Mouse (Mus musculus) liver, embryonic 12.5 days (tissue): ENCODE results near the gene Pi4k2a. TPM values are rescaled to one million over a fixed set of nuclear protein-coding genes. Genes with fewer than 3 reads are reported as not detected.

ENCODE experiments used
- ATAC-seq: fragments of 200-750 bp; cut with Nextera tagmentation; 2 replicates; pipeline ENCODE4 v1.8.0; 2017; ENCODE audit warnings: moderate number of reproducible peaks, mild to moderate bottlenecking, moderate library complexity
- H3K27ac ChIP-seq: fragments of 300-500 bp; sonication (generic); 2 replicates; pipeline ENCODE4 v1.5.1; 2016; ENCODE audit warnings: mild to moderate bottlenecking
- H3K27me3 ChIP-seq: fragments of 300-500 bp; sonication (generic); replicated peaks from 2 replicates; pipeline ENCODE4 v1.6.1; 2016; ENCODE audit warnings: mild to moderate bottlenecking, moderate library complexity
- H3K36me3 ChIP-seq: fragments of 300-500 bp; sonication (generic); 2 replicates; pipeline ENCODE4 v1.6.1; 2016; ENCODE audit warnings: mild to moderate bottlenecking, moderate library complexity
- H3K4me1 ChIP-seq: fragments of 300-500 bp; sonication (generic); 2 replicates; pipeline ENCODE4 v1.6.1; 2016
- H3K4me2 ChIP-seq: fragments of 300-500 bp; sonication (generic); 2 replicates; pipeline ENCODE4 v1.6.1; 2016; ENCODE audit warnings: mild to moderate bottlenecking, moderate library complexity
- H3K4me3 ChIP-seq: fragments of 300-500 bp; sonication (generic); 2 replicates; pipeline ENCODE4 v1.5.1; 2016; ENCODE audit warnings: mild to moderate bottlenecking, moderate library complexity
- H3K9ac ChIP-seq: fragments of 300-500 bp; sonication (generic); 2 replicates; pipeline ENCODE4 v1.6.1; 2016; ENCODE audit warnings: mild to moderate bottlenecking, moderate library complexity
- H3K9me3 ChIP-seq: fragments of 300-500 bp; sonication (generic); replicated peaks from 2 replicates; pipeline ENCODE4 v1.6.1; 2016; ENCODE audit warnings: mild to moderate bottlenecking, moderate library complexity
- WGBS: fragments of 180-500 bp; shearing (Covaris S2); methylation state at CpG from one replicate; pipeline ENCODE4 v1.1.7; 2016; ENCODE audit not compliant: insufficient replicate concordance; 5-methylcytosine and 5-hydroxymethylcytosine counted together
- polyA plus RNA-seq: library from polyadenylated mRNA; unstranded; fragments of >200 nt; fragmentation: Nextera tagmentation; extraction: Ambion mirVana; gene quantifications from 2 replicates; pipeline ENCODE4 v1.2.1, GENCODE M21; 2016

Gene Pi4k2a
- polyA plus RNA-seq, 1 experiment from 2014 or later = 17.3 TPM

GRCm38 (mm10) chr19:42151990-42152389 lies 61.7 kb downstream of the Pi4k2a start:
- H3K9ac ChIP-seq = no peak overlapping the region
- peaks cover 4% of the 10 kb centered on the region; the same call in 1 of the 2 replicates for H3K36me3 ChIP-seq
- H3K4me3 ChIP-seq = no peak overlapping the region
- peaks cover 42% of the 10 kb centered on the region for H3K27me3 ChIP-seq
- no peak overlapping the region for H3K27ac ChIP-seq
- no peak overlapping the region for H3K4me2 ChIP-seq
- H3K4me1 ChIP-seq = peaks cover 37% of the 10 kb centered on the region
- 0 out of 2 replicates have a peak, but pooled peaks have one; percentile 22 for ATAC-seq
- H3K9me3 ChIP-seq = no peaks in the 10 kb centered on the region
- WGBS = 10% methylated on average over 6 of the region's 6 CpGs

GRCm38 (mm10) chr19:42157493-42158237 lies 67.4 kb downstream of the Pi4k2a start:
- Histone ChIP-seq H3K9me3 (no peaks in the 10 kb centered on the region), H3K4me2 (peak overlapping the region; percentile 36; the same call in 1 of the 2 replicates), H3K36me3 (no peaks in the 10 kb centered on the region), H3K9ac (no peak overlapping the region), H3K27ac (no peak overlapping the region), H3K27me3 (0 out of 2 replicates have a peak, but pooled peaks cover 14% of the 10 kb centered on the region), H3K4me1 (peaks cover 22% of the 10 kb centered on the region), H3K4me3 (no peak overlapping the region)
- no peak for ATAC-seq
- 41% methylated on average over 12 of the region's 12 CpGs for WGBS

DNA sequence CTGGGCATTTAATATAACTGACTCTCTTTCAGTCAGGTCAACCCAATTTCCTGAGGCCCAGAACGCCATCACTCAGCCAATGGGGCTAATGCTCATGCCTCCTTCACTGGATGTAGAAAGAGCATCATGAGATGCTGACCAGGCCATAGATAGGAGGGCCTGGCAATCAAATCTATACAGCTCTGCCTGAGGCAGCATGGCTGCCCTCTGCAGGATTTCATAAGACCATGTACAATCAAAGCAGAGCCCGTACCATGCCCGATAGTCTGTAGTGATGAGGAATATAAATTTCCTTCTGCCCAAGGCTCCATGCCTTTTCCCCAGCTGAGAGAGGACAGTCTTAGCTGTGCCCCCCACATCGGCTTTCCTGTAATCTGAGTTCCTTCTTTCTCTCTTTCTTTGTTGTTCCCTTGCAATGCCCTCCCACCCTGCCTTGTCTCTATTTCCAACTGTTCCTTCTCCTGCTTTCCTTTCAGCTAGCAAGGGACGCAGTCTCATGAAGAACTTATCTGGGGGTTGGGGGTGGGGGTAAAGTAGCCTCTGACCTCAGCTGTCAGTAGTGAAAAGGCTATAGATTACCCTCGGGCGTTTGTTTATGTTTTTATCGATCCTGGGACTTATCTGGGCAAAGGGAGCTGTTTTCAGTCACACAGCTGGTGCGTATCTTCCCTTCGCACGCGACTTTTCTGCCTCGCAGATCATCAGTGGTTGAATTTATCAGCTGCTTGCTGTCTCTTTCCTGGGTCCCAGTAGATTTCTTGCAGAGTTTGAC lies 68.2 kb downstream of the Pi4k2a start:
- Histone ChIP-seq H3K4me3 (no peak overlapping the region; the same call in 1 of the 2 replicates), H3K27ac (no peak overlapping the region), H3K9me3 (no peaks in the 10 kb centered on the region), H3K4me2 (peak overlapping the region; percentile 36), H3K9ac (no peak overlapping the region), H3K4me1 (peaks cover 22% of the 10 kb centered on the region), H3K36me3 (no peaks in the 10 kb centered on the region), H3K27me3 (0 out of 2 replicates have a peak, but pooled peaks cover 7% of the 10 kb centered on the region)
- peak; percentile 54; the same call in 1 of the 2 replicates for ATAC-seq
- WGBS = 15% methylated on average over 13 of the region's 13 CpGs

DNA sequence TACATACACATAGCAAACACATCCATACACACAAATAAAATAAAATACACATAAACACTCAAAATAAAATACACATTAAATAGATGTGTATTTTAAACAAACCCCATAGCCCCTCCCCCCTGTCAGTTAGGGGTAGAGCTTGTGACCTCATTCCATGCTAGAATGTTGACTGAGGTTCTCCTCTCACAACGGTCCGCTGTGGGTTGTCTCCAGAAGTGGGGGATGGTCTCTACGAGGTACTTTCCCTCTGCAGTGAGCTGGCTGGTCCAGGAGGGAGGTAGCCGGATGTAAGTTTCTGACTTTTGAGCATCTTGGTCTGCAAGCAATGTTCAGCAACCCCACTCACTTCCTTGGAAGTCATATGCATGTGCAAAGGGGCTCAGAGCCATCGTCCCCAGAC lies 73.5 kb downstream of the Pi4k2a start, which contains the start of gene Zfyve27:
Zfyve27 (plus strand) TSS at position 188 of the 400 bp plus-strand sequence.
- Histone ChIP-seq H3K27ac (no peak within 1 kb of the TSS), H3K4me1 (peaks cover 20% of the 10 kb centered on the region), H3K4me2 (no peak within 1 kb of the TSS), H3K9ac (no peak within 1 kb of the TSS), H3K27me3 (peaks cover 33% of the 10 kb centered on the region), H3K36me3 (no peaks in the 10 kb centered on the region), H3K9me3 (no peaks in the 10 kb centered on the region), H3K4me3 (no peak within 1 kb of the TSS)
- ATAC-seq = no peak
- 58% methylated on average over 5 of the region's 5 CpGs for WGBS

- no peak overlapping the region for H3K4me3 ChIP-seq
- no peak for ATAC-seq
- peaks cover 38% of the 10 kb centered on the region for H3K27me3 ChIP-seq
- WGBS = 63% methylated on average over 7 of the region's 7 CpGs
- H3K4me1 ChIP-seq = peaks cover 20% of the 10 kb centered on the region
- no peaks in the 10 kb centered on the region for H3K9me3 ChIP-seq
- no peaks in the 10 kb centered on the region for H3K36me3 ChIP-seq
- no peak overlapping the region for H3K27ac ChIP-seq
- H3K4me2 ChIP-seq = no peak overlapping the region
- no peak overlapping the region for H3K9ac ChIP-seq
Observed at GRCm38 (mm10) chr19:42164188-42164587, 73.9 kb downstream of the Pi4k2a start.

- Histone ChIP-seq H3K4me2 (peak overlapping the region; percentile 58), H3K36me3 (no peaks in the 10 kb centered on the region), H3K27ac (no peak overlapping the region), H3K4me1 (peaks cover 30% of the 10 kb centered on the region), H3K9ac (peak overlapping the region; percentile 12; the same call in 1 of the 2 replicates), H3K4me3 (peak overlapping the region; percentile 34), H3K9me3 (no peaks in the 10 kb centered on the region), H3K27me3 (peaks cover 40% of the 10 kb centered on the region)
- 4% methylated on average over 12 of the region's 12 CpGs for WGBS
- no peak for ATAC-seq
Observed at GRCm38 (mm10) chr19:42166130-42166529, 75.9 kb downstream of the Pi4k2a start.

DNA sequence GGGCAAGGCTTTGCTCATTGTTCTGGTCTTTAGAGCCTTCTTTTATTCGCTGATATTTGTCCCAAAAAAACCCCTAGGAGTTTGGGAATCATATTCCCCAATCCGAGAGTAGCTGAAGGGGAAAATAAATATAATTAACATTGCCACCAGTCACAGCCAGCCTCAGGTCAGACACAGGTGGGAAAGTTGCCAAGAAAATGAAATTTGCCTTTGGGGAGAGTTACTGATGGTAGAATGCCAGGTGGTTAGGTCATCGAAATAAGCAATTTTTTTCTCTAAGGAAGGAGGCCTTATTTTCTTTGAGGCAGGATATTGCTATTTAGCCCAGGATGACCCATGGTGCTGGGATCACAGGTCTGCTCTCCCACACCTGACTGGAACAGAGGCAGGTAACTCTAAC lies 76.5 kb downstream of the Pi4k2a start:
- H3K4me3 ChIP-seq = no peak overlapping the region
- no peak overlapping the region for H3K9ac ChIP-seq
- no peak overlapping the region for H3K4me2 ChIP-seq
- WGBS = 41% methylated on average over 3 of the region's 3 CpGs
- no peak overlapping the region for H3K27ac ChIP-seq
- H3K4me1 ChIP-seq = peaks cover 36% of the 10 kb centered on the region
- ATAC-seq = no peak
- peaks cover 40% of the 10 kb centered on the region for H3K27me3 ChIP-seq
- no peaks in the 10 kb centered on the region for H3K9me3 ChIP-seq
- no peaks in the 10 kb centered on the region for H3K36me3 ChIP-seq

- H3K4me3 ChIP-seq = no peak overlapping the region
- H3K4me2 ChIP-seq = no peak overlapping the region
- peaks cover 40% of the 10 kb centered on the region for H3K4me1 ChIP-seq
- H3K27me3 ChIP-seq = peaks cover 40% of the 10 kb centered on the region
- no peak overlapping the region for H3K27ac ChIP-seq
- WGBS = 66% methylated on average over 9 of the region's 9 CpGs
- H3K9me3 ChIP-seq = no peaks in the 10 kb centered on the region
- no peak for ATAC-seq
- H3K9ac ChIP-seq = no peak overlapping the region
- no peaks in the 10 kb centered on the region for H3K36me3 ChIP-seq
Observed at GRCm38 (mm10) chr19:42167489-42167888, 77.2 kb downstream of the Pi4k2a start.

DNA sequence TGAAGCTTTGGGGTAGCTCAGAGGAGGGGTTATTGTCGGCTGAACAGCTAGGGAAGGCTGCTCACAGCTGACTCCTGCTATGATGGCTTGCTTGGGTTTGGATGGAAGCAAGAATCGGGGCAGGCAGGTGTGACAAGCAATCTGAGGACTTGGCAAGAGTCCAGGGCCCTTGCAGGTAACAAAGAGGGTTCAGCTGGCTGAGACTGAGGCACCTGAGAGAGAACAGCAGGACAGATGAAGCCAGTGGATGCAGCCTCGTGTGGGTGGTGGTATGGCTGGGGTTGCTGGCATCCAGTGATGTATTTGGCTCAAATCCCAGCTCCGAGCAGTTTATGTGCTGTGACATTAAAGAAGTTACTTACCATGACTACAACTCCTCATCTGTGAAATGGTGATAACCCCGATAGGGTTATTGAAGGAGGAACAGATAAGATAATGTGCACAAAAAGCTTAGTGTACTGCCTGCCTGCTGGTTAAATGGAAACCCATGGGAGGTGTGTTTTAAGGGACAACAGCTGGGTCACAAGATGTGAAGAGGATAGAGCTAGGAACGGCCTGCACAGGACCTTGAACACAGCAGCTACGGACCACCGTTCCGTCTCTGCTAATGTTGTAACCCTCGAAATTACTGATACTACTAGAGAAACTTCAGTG lies 79.2 kb downstream of the Pi4k2a start:
- 49% methylated on average over 10 of the region's 10 CpGs for WGBS
- Histone ChIP-seq H3K4me3 (peak overlapping the region; percentile 92), H3K4me1 (peaks cover 45% of the 10 kb centered on the region), H3K27me3 (peaks cover 35% of the 10 kb centered on the region), H3K27ac (peak overlapping the region; percentile 49), H3K4me2 (peak overlapping the region; percentile 90), H3K36me3 (0 out of 2 replicates have a peak, but pooled peaks cover 3% of the 10 kb centered on the region), H3K9ac (peak overlapping the region; percentile 91; the same call in 1 of the 2 replicates), H3K9me3 (no peaks in the 10 kb centered on the region)
- peak; percentile 38 for ATAC-seq

DNA sequence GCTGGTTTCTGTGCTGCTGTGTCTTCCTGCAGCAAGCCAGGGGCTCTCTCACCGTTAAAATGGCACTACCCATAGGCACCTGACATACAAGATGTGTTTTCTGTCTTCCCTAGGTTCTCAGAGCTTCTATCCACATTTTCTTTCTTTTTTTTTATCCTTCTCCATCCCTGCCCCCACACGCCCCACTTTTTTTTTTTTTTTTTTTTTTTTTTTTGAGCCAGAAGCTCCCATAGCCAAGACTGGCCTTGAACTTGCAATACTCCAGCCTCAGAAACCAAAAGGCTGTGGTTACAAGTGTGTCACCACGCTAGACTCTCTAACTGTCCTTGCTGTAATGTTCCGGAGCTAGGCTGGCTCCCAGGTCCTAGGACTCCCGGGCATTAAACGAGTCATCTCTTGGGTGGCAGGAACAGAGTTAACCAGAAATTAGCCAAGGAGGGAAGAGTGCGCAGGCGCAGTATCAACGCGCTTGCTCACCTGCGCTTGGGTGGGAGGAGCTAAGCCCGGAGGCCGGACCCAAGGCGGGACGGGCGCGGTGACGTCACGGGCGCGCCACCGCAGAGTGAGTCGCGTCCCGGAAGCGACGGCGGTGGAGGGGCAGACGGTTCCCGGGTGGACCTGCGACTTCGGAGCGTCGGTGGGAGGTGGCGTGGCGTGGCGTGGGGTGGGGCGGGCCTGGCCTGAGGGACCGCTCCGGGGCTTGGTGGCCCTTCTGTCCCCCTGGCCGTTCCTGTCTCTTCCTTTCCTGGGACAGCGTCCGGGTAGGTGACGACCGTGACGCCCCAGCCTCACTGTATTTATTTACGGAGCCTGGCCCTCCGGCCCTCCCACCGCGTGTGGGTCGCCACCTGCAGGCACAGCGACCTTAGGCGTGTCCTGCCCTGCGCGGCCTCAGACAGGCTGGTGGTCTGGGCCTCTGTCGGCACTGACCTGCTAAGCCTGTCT lies 80.0 kb downstream of the Pi4k2a start:
- Histone ChIP-seq H3K9ac (peak overlapping the region; percentile 91), H3K27me3 (peaks cover 34% of the 10 kb centered on the region), H3K9me3 (no peaks in the 10 kb centered on the region), H3K4me1 (peaks cover 45% of the 10 kb centered on the region), H3K4me2 (peak overlapping the region; percentile 90), H3K4me3 (peak overlapping the region; percentile 92), H3K36me3 (0 out of 2 replicates have a peak, but pooled peaks cover 3% of the 10 kb centered on the region), H3K27ac (peak overlapping the region; percentile 77)
- ATAC-seq = peak; percentile 91
- whole genome bisulfite sequencing = 1% methylated on average over 55 of the region's 56 CpGs
